ENCODE assay signal across 20 mouse cellular contexts in the genomic region with DNA sequence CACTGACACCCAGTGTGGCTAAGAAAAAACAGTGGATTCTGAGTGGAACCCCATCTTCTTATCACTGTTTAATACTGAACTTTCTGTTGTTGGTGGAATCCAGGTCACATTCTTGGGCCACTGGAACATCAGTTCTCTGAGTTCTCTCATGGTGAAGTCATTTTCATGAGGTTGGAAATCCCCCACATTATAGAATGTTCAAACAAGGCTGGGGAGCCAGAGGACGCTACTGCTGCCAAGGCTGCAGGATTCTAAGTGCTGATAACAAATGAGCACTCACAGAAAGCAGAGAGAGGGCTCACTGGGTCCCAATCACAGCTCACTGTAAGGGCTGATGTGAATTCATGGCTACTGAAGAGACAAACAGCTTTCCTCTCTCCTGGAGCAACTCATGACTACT.
DNase-seq lines count a peak whose midpoint lies in the region; ATAC-seq and TF ChIP-seq lines count a peak whose summit lies in the region.
"Had no signal": no experiment of that assay in that cellular context is flagged by ENCODE, and none has a peak within 500 bp of the region (broad histone marks: within the 10 kb centered on the region; RNA-seq: fewer than 3 reads in every experiment).

No protein-coding gene starts in this region.

- no peak for TF ChIP-seq RAD21 in CH12.LX (IDR thresholded peaks at IDR 0.05; ENCODE audit: low read depth, low read length)

- 3% methylated on average over 1 of the region's 1 CpGs for WGBS in heart, embryonic 15.5 days
- 45% methylated on average over 1 of the region's 1 CpGs for WGBS in kidney, adult 2 months

- no peak overlapping the region for H3K9ac ChIP-seq in heart, embryonic 15.5 days
- no peak overlapping the region for H3K9ac ChIP-seq in CH12.LX (ENCODE audit: insufficient read depth, low read depth)
- H3K9ac ChIP-seq: hindbrain, embryonic 15.5 days; kidney, embryonic 15.5 days; limb, embryonic 13.5 days; liver, embryonic 13.5 days had no signal

- no peaks in the 10 kb centered on the region for H3K27me3 ChIP-seq in heart, embryonic 15.5 days
- H3K27me3 ChIP-seq in CH12.LX (replicated peaks) = no peaks in the 10 kb centered on the region
- no peaks in the 10 kb centered on the region; the same call in 1 of the 2 replicates for H3K27me3 ChIP-seq in kidney, adult 2 months (replicated peaks; ENCODE audit: control insufficient read depth, insufficient read depth, low read length)
- H3K27me3 ChIP-seq: hindbrain, embryonic 15.5 days; kidney, embryonic 15.5 days; limb, embryonic 13.5 days; liver, embryonic 13.5 days had no signal

- in situ Hi-C loops in CH12.LX (cut with MboI; ENCODE audit: low pct_ligation_motif_present, low pct_unique_long_range_greater_than_20kb, low sequenced_read_pairs) = no loop called here

- H3K4me3 ChIP-seq in heart, embryonic 15.5 days = no peak overlapping the region
- H3K4me3 ChIP-seq in CH12.LX (replicated peaks in 1 of 3; ENCODE audit: low read depth in 2 of 3, low read length in 2 of 3, poor library complexity in 1 of 3) = no peak overlapping the region
- H3K4me3 ChIP-seq in kidney, adult 2 months (ENCODE audit: insufficient read depth, low read depth, low read length) = no peak overlapping the region
- H3K4me3 ChIP-seq: gastrocnemius, adult 2 months; hindbrain, embryonic 15.5 days; kidney, embryonic 15.5 days; limb, embryonic 13.5 days; liver, embryonic 13.5 days; myocyte had no signal

- no peak overlapping the region for H3K4me2 ChIP-seq in heart, embryonic 15.5 days
- no peak overlapping the region for H3K4me2 ChIP-seq in CH12.LX (ENCODE audit: insufficient read depth, low read depth, poor library complexity, severe bottlenecking)
- H3K4me2 ChIP-seq: hindbrain, embryonic 15.5 days; kidney, embryonic 15.5 days; limb, embryonic 13.5 days; liver, embryonic 13.5 days had no signal

- peaks cover 26% of the 10 kb centered on the region for H3K4me1 ChIP-seq in heart, embryonic 15.5 days (replicated peaks)
- peaks cover 29 to 41% of the 10 kb centered on the region in 2 experiments for H3K4me1 ChIP-seq in CH12.LX (ENCODE audit: control insufficient read depth in 1 of 2, insufficient read depth in 2 of 2)
- H3K4me1 ChIP-seq in kidney, adult 2 months (ENCODE audit: control insufficient read depth, insufficient read depth, low read length) = no peaks in the 10 kb centered on the region
- H3K4me1 ChIP-seq: hindbrain, embryonic 15.5 days; liver, embryonic 13.5 days had no signal

- TF ChIP-seq POLR2A in CH12.LX (IDR thresholded peaks at IDR 0.05; ENCODE audit: low read depth, low read length) = no peak
- TF ChIP-seq POLR2A in kidney, adult 2 months (IDR thresholded peaks at IDR 0.05; ENCODE audit: low read depth, low read length) = no peak

- dilution Hi-C loops in CH12.LX (cut with MboI; ENCODE audit: extremely low pct_ligation_motif_present, extremely low pct_unique_long_range_greater_than_20kb, low sequenced_read_pairs) = no loop called here

- peak overlapping the region; percentile 57 for H3K27ac ChIP-seq in heart, embryonic 15.5 days
- no peak overlapping the region for H3K27ac ChIP-seq in CH12.LX (ENCODE audit: insufficient read depth, low read depth)
- H3K27ac ChIP-seq in kidney, adult 2 months (ENCODE audit: insufficient read depth, low read depth, low read length) = no peak overlapping the region
- H3K27ac ChIP-seq: gastrocnemius, adult 2 months; hindbrain, embryonic 15.5 days; kidney, embryonic 15.5 days; limb, embryonic 13.5 days; liver, embryonic 13.5 days had no signal

- peak; percentile 9 for DNase-seq in adrenal gland, postnatal 10 days
- no peak for DNase-seq in adrenal gland, postnatal 25 days
- no peak for DNase-seq in heart, adult 11 months
- no peak for DNase-seq in CH12.LX (ENCODE audit: extremely low read depth)
- peak; percentile 20 for DNase-seq in heart, postnatal 4 days
- no peak for DNase-seq in kidney, adult 2 months
- DNase-seq in kidney, postnatal 36 days = no peak
- DNase-seq: cerebellum, adult 11-12 months; cerebellum, postnatal 25 days; embryo, embryonic 11 days; gastrocnemius, adult 2 months; liver, embryonic 13.5 days; midbrain, embryonic 14.5 days; thymus, postnatal 14 days had no signal

- peak; percentile 64 for ATAC-seq in heart, embryonic 15.5 days (replicated peaks; ENCODE audit: insufficient number of reproducible peaks, insufficient read depth, low FRiP score, low read depth)
- ATAC-seq: intestine, embryonic 16.5 days had no signal

- no peaks in the 10 kb centered on the region for H3K79me2 ChIP-seq in CH12.LX (replicated peaks; ENCODE audit: control insufficient read depth, extremely low read depth, insufficient read depth, poor library complexity, severe bottlenecking)

- H3K36me3 ChIP-seq in heart, embryonic 15.5 days = no peaks in the 10 kb centered on the region
- H3K36me3 ChIP-seq in CH12.LX (replicated peaks in 1 of 2; ENCODE audit: control insufficient read depth in 1 of 2, insufficient read depth in 1 of 2, low read length in 1 of 2) = peaks cover 0 to 5% of the 10 kb centered on the region in 2 experiments
- H3K36me3 ChIP-seq in kidney, adult 2 months (ENCODE audit: control insufficient read depth, insufficient read depth, low read length) = no peaks in the 10 kb centered on the region
- H3K36me3 ChIP-seq: hindbrain, embryonic 15.5 days; kidney, embryonic 15.5 days; liver, embryonic 13.5 days had no signal

- H3K9me3 ChIP-seq in heart, embryonic 15.5 days (replicated peaks) = no peaks in the 10 kb centered on the region
- no peaks in the 10 kb centered on the region for H3K9me3 ChIP-seq in CH12.LX (replicated peaks; ENCODE audit: low read length)
- H3K9me3 ChIP-seq: hindbrain, embryonic 15.5 days; kidney, embryonic 15.5 days; limb, embryonic 13.5 days; liver, embryonic 13.5 days had no signal

- no peak for TF ChIP-seq CTCF in CH12.LX (conservative IDR thresholded peaks at IDR 0.05 in 1 of 2, IDR thresholded peaks at IDR 0.05 in 1 of 2; ENCODE audit: low read depth in 2 of 2, low read length in 2 of 2)
- no peak for TF ChIP-seq CTCF in kidney, adult 2 months (conservative IDR thresholded peaks at IDR 0.05; ENCODE audit: insufficient read depth, insufficient read length, low read depth, low read length)

- TF ChIP-seq EP300 in CH12.LX (IDR thresholded peaks at IDR 0.05; ENCODE audit: low read length) = 0 out of 2 replicates have a peak, but pooled peaks have one; percentile 9

TF ChIP-seq in CH12.LX, 34 proteins besides CTCF, POLR2A, EP300 and RAD21:
- TF ChIP-seq ZKSCAN1 (IDR thresholded peaks at IDR 0.05; ENCODE audit: borderline replicate concordance, low read depth, low read length) (no peak), ZC3H11A (IDR thresholded peaks at IDR 0.05; ENCODE audit: low read depth, low read length) (no peak), MAX (IDR thresholded peaks at IDR 0.05; ENCODE audit: low read length) (no peak), ETS1 (conservative IDR thresholded peaks at IDR 0.05; ENCODE audit: low read depth, low read length) (no peak), PAX5 (IDR thresholded peaks at IDR 0.05; ENCODE audit: low read length) (no peak), MEF2A (IDR thresholded peaks at IDR 0.05; ENCODE audit: borderline replicate concordance, low read depth, low read length) (no peak), RCOR1 (conservative IDR thresholded peaks at IDR 0.05; ENCODE audit: low read depth, low read length) (no peak)
TF ChIP-seq in CH12.LX: peak in this region for 0.

Comparison
In these comparisons a context has a peak if more than half of its experiments do, and no peak if none do; other contexts are left out.
1. DNase-seq: peak in adrenal gland, postnatal 10 days (single experiment) and heart, postnatal 4 days (single experiment); none in adrenal gland, postnatal 25 days (single experiment), heart, adult 11 months (single experiment), CH12.LX (single experiment), kidney, adult 2 months (single experiment) and kidney, postnatal 36 days (0 of 2).